Mouse (Mus musculus): ENCODE measurements around the gene Fbxl17.

DNA sequence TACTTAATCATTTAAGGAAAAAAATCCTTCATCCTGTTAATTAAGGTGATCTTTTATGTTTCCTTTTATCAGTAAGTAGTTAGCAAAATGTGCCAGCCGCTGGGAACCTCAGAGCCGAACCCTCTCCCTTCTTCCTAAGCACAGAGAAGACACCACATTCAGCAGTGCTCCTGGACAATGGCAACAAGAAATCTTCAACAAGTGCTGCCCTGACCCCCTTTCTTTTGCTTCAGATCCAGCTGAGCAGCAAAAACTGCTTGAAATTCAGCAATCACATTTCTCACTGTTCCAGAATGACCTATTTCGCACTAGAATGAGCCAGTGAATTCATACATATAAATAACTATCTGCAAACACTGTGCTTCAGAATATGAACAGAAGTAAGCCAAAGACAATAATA is 205.8 kb downstream of the Fbxl17 start:
- TF ChIP-seq POLR2A (IDR thresholded peaks at IDR 0.05; ENCODE audit: insufficient read length, low read depth) (no peak), E2F4 (IDR thresholded peaks at IDR 0.05; ENCODE audit: insufficient read depth) (no peak), POLR2AphosphoS2 (IDR thresholded peaks at IDR 0.05; ENCODE audit: insufficient read length, low read depth) (no peak), MYOG (IDR thresholded peaks at IDR 0.05; ENCODE audit: control insufficient read depth in 1 of 3, insufficient read depth in 1 of 3, insufficient read length in 2 of 3, low read depth in 2 of 3) (no peak), TCF12 (IDR thresholded peaks at IDR 0.05; ENCODE audit: insufficient read depth, poor library complexity, severe bottlenecking) (no peak), MYOD1 (IDR thresholded peaks at IDR 0.05; ENCODE audit: control insufficient read depth in 1 of 3, insufficient read length in 2 of 3, low read depth in 2 of 3) (no peak)

Measured in myocyte (in vitro differentiated cells).